Mouse (Mus musculus) spleen, postnatal 4 days (tissue): ENCODE data around the gene Trap1.
"Not testable (repeated sequence)": the region's sequence is repeated elsewhere in the genome, so short reads cannot be mapped to it uniquely, and the experiment has no call there.

Source experiments
- DNase-seq, 2 experiments: peaks; one replicate each; pipeline ENCODE4 v3.0.0; 2022; ENCODE audit warnings: low spot score in 2 of 2

The Trap1 gene

GRCm38 (mm10) chr16:4035575-4035974 is 42.1 kb downstream of the Trap1 start:
- DNase-seq, result no peak

- DNase-seq, result no peak
These were observed 43.2 kb downstream of the Trap1 start for GRCm38 (mm10) chr16:4034476-4034875.

- no peak for DNase-seq
These were observed 43.7 kb downstream of the Trap1 start for GRCm38 (mm10) chr16:4033971-4034370.

DNA sequence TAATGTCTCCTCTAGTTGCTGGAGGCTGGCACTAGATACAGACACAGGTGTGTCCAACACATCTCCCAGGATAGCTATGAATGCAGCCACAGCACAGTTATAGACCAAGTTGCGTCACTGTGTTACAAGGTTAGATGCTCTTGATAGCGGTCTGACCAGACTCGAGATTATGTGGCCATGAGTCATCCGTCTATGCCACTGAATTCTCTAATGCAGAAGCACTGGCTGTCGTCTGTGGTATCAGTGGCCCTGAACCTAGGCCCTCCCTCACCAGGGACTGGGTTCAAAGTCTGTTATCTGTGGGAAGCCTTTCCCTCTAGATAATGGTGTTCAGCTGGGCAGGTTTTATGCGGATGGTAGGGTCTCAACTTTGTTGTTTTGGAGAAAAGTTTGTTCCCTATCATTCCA is 45.3 kb downstream of the Trap1 start:
- no peak for DNase-seq

DNA sequence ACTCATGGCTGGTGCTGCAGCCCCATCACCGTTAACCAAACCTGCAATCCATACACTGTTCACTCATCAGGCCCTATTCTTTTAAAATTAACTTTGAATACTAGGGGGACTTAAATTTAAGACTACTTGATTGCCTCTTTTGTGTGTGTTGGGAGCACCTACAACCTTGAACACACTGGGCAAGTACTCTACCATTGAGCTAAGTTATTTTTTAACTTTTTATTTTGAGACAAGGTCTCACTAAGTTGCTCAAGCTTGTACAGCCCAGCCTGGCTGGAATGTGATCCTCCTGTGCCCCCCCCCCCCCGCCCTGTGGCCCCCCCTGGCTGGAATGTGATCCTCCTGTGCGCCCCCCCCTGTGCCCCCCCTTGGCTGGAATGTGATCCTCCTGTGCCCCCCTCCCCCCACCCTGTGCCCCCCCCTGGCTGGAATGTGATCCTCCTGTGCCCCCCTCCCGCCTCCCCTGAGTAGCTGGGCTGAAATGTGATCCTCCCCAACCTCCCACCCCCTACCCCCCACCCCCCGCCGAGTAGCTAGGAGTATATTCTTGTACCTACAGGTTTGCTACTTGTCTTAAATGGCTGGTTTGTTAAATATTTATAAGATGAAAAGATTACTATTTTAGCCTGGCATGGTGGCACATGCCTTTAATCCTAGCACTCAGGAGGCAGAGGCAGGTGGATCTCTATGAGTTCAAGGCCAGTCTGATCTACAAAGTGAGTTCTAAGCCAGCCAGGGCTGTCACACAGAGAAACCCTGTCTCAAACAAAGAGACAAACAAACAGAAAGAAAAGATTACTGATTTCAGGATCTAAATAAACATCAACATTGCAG is 46.0 kb downstream of the Trap1 start:
- no peak for DNase-seq

- no peak for DNase-seq
These were observed 47.1 kb downstream of the Trap1 start for GRCm38 (mm10) chr16:4030501-4030900.

DNA sequence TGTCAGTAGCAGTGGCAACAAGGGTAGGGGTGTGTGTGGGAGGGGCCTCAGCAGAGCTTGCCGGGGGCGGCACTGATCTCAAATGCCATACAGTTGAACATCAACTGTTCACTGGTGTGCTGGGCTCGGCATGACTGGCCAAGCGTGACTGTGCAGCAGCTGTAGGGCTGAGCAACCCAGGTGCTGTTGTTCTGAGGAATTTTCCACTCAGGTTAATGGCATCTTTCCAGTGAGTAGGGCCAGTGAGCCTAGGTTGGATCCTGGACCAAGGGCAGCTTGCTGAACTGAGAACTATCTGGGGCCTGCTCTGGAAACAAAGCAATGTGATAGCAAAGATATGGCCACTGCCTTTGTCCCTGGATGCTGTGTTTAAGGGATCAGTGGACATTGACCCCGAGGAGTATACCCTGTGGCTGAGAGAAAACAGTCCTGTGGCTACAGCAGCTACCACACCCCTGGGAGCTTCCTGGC is 48.2 kb downstream of the Trap1 start:
- DNase-seq, result no peak

DNA sequence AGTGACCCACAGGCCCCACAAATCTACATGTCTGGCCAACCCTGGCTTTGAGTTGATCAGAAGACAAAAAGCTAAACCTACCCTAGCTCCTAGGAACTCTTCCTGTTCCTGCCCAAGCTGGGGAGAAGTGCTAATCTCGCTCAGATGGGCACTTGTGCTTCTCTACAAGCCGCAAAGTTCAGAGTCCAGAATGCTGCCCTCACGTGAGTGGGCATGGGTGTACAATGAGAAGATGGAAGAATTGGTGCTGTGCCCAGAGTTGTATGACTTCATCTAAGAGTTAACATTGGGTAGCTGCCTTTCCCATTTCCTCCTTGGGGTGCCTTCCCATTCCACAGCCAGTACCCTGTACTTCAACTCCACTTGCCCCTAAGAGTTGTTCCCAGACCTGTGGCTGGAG is 50.4 kb downstream of the Trap1 start:
- DNase-seq, result no peak

GRCm38 (mm10) chr16:4026672-4027071 is 51.0 kb downstream of the Trap1 start:
- no peak for DNase-seq

DNA sequence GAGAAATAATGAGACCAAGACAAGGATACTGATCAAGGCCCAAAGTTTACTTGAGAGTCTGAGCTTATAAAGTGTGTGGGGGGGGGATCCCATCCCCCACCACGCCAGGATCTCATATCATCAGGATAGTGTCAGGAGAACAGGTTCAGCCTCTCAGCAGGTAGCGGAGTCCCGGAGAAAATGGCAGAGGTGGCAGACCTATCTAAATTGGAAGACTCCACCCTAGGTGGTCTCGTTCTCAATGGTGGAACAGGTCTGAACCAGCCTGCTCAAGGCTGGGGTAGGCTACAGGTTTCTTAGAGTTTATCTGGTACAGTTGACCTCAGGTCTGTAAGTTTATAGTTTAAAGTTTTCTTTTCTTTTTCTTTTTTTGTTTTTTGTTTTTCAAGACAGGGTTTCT is 54.9 kb downstream of the Trap1 start:
- DNase-seq, result no peak

GRCm38 (mm10) chr16:4021241-4021640 is 56.4 kb downstream of the Trap1 start:
- no peak for DNase-seq

DNA sequence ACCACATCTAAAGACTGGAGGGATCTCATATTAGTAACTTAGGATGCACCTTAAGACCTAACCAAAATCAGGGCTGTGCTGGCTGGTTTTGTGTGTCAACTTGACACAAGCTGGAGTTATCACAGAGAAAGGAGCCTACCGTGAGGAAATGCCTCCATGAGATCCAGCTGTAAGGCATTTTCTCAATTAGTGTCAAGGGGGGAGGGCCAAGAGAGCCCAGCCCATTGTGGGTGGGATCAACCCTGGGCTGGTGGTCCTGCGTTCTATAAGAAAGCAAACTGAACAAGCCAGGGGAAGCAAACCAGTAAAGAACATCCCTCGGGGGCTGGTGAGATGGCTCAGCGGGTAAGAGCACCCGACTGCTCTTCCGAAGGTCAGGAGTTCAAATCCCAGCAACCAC is 60.2 kb downstream of the Trap1 start:
- DNase-seq, result not testable (repeated sequence)

DNA sequence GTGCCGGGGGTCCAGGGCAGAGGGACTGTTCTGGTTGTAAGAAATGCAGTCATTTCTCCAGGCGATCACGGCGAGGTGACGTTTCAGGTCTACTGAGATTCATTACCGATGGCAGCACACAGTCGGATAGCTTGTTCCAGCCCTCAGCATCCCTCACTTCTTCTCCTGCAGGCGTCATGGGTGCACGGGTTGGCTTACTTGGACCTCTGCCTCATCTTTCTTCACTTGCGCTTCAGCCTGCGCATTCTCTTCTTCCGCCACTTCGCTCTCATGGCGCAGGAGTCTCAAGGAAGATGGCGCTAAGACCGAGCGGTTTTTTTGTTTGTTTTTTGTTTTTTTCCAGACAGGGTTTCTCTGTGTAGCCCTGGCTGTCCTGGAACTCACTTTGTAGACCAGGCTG is 60.8 kb downstream of the Trap1 start:
- not testable (repeated sequence) for DNase-seq

- DNase-seq, result no peak
These were observed 63.5 kb downstream of the Trap1 start for GRCm38 (mm10) chr16:4014040-4014668.

DNA sequence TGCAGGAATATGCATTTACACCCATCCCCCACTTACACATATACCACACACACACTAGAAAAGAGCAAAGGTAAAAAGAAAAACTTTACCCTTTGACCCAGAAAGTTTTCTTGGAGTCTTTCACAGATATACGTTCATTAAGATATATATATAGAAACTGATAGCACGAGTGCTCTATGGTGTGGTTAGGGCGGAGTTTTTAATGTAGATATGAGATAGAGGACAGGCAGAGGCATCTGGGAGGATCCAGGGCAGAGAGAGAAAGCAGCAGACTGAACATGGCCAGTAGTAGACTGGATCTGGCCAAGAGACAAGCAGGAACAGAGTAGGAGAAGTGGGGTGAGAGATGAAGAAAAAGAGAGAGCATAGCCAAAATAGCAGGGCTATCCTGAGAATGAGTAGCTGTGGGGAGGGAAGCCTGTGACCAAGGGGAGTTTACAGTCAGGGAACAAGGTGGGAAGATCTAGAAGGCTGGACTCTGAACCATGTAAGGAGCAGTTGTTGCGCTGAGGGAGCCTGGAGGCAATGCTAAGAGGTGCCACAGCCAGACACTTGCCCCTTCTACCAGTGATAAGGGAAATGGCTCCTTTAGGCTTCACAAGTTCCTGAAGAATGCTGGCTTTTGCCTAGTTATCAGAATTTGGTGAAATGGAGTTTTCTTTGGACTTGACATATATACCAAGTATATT is 64.6 kb downstream of the Trap1 start:
- DNase-seq, result no peak

- peak; percentile 93 to 97 for DNase-seq
These were observed 73.9 kb downstream of the Trap1 start, which contains the start of gene Slx4 for GRCm38 (mm10) chr16:4003489-4004398. Gene Slx4, minus strand, starts transcription at chr16:4003770.
